Mouse (Mus musculus) adipocyte (in vitro differentiated cells): ENCODE measurements at regions not wholly inside any gene's neighbourhood (a gene's known extent, or its start where the extent isn't known, plus 50 kb on each side); places are given as distances from the start of the nearest gene placed in this dataset.

ENCODE experiments used
- DNase-seq: peaks from one replicate; pipeline ENCODE4 v3.0.0-alpha.2; 2016; ENCODE audit warnings: low spot score

DNA sequence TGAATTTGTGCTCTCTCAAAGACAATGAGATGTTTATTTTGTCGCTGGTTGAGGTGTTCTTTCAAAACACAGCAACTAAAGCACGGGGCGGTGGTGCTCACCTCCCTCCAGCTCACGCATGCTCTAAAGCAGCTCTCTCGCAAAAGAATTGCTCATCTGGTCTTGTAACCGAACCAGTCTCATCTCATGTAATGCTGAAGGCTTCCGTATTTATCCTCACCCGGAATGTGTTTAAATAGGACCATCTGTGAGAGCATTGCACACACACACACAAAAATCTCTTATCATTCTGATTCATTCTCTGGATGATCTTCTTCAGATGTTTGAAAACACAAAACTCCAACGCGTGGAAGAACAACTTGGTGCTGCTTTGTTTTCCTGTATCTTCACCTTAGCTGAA is 138.4 kb downstream of the Irs2 start:
- DNase-seq, result no peak

GRCm38 (mm10) chr8:10866696-10867395 is 141.4 kb downstream of the Irs2 start:
- no peak for DNase-seq

- no peak for DNase-seq
Measured at GRCm38 (mm10) chr8:10865941-10866513, 142.2 kb downstream of the Irs2 start.

GRCm38 (mm10) chr8:10865415-10865821 is 142.8 kb downstream of the Irs2 start:
- no peak for DNase-seq

DNA sequence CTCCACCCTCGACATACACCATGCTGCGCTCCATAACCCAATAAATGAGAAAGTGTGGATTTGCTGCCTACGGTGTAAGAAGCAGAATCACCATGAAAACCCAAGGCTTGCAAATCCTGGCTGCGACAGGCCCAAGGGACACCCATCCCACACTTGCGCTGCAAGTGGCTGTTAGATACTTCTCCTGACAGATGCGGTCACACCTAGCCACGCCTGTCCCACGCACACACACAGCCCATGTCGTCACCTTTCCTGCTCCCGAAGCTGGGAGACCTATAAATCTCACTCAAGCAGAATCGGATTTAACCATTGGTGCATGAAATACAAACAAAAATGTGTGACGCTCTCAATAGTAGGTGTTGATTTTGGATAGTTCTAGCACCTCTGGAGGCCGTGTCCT is 145.8 kb downstream of the Irs2 start:
- no peak for DNase-seq

GRCm38 (mm10) chr8:10860810-10861209 is 147.4 kb downstream of the Irs2 start:
- DNase-seq, result no peak

DNA sequence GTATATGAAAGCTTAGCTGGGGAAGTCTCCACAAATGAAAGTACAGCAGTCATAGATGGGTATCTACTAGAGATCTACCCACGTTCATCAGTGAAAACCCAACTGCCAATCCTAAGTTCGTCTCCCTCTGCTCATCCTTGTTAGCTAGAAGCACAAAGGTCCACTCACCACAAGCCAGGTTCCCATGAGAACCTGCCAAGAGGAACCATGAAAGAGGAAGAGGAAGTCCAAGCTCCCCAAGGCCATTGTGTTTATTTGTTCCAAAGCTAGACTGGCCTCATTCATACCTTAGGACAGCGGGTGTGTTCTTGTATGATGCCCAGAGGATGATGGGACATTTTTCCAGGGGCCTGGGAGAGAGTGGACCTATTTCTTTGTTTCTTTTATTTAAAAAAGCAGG is 150.4 kb downstream of the Irs2 start:
- DNase-seq, result no peak

GRCm38 (mm10) chr8:10856996-10857720 is 151.1 kb downstream of the Irs2 start:
- no peak for DNase-seq

- no peak for DNase-seq
Measured at GRCm38 (mm10) chr8:10855696-10856095, 152.6 kb downstream of the Irs2 start.

- DNase-seq, result no peak
Measured at GRCm38 (mm10) chr8:10855131-10855530, 153.1 kb downstream of the Irs2 start.

DNA sequence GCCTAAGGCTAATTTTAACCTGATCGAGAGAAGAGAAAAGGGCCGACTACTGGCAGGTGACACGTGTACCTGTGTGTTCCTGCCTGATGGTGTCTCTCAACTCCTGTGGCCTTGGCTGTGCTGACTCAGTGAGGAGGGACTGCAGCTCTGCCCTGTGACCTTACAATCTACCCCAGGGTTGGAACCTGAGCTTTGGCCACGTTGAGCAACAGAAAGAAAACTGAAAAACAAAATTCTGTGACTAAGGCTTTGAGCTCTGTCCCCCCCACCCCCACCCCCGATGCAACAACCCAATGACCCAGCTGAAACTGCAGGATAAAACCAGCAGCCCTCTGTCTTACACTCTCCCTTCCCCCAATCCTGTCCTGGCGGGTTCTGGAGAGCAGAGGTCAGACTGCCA is 153.7 kb downstream of the Irs2 start:
- peak; percentile 70 for DNase-seq

DNA sequence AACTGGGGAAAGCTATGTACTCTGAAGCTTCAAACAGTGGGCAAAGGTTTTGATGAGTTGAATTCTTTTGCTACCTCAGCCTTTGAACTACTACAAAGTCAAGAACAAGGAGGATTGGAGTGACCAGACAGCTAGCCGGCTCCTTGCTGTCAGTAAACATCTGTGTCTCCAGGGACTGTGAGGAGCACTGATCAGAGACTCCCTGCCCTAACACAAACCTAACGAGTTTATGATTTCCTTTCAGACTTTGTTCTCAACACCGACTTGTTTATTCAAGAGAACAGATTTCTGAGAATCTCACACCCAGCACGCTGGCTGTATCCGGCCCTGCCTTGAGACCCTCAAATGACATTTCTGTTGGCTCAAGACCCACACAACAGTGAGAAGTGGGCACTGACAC is 154.4 kb downstream of the Irs2 start:
- no peak for DNase-seq

DNA sequence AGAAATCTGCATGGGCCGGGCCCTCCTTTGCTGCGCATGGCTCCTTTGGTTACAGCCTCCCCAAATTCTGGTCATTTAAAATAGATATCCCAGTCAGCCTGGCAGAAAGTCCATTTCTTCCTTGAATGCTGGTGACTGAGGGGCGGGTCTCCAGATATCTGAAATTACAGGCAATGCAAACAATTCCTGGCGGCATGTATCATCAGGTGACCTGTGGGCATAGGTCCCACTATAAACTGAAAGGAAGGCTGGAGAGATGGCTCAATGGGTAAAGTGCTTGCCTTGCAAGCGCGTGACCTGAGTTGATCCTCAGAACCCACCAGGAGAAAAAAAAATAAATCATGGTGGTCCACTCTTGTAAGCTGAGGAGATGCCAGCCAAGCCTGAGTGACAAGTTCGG is 158.3 kb downstream of the Irs2 start:
- DNase-seq, result no peak

DNA sequence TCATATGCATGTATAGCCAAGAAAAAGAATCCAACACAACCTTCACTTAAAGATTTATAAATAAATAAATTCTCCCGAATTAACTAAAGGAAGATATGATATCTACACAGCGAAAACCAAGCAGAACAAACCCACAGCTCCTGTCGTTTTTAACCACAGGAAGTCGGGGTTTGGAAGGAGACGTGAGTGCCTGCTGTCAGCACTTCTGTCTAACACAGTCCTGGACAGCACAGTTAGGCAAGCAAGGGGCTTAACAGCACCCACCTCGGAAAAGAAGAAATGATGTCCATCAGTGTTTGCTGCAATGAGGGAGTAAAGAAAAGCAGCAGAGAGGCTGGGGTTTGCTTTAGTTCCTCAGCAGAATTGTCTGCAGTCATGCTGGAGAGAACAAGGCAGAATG is 162.7 kb downstream of the Irs2 start:
- DNase-seq, result no peak

- no peak for DNase-seq
Measured at GRCm38 (mm10) chr8:10840853-10841531, 167.3 kb downstream of the Irs2 start.

GRCm38 (mm10) chr8:10840044-10840443 is 168.2 kb downstream of the Irs2 start:
- no peak for DNase-seq

GRCm38 (mm10) chr8:10835054-10835453 is 173.2 kb downstream of the Irs2 start:
- DNase-seq, result no peak

- DNase-seq, result no peak
Measured at GRCm38 (mm10) chr8:10831864-10832263, 176.4 kb downstream of the Irs2 start.

DNA sequence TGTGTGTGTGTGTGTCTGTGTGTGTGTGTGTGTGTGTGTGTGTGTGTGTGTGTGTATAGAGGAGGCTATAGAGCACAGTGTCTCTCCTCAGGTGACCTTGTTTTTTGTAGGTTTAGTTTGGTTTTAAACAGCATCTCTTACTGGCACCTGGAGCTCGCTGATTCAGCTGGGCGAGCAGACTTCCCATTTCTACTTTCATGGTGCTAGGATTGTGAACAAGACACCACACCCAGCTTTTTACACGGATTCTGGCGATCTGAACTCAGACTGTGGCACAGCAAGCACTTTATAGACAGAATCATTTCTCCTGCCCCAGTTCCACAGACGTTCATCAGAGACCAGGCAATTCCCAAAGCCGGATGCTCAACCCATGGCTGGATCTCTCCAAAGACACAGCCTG is 177.0 kb downstream of the Irs2 start:
- DNase-seq, result no peak

GRCm38 (mm10) chr8:10830835-10831234 is 177.4 kb downstream of the Irs2 start:
- no peak for DNase-seq

- DNase-seq, result no peak
Measured at GRCm38 (mm10) chr8:10828580-10828979, 179.7 kb downstream of the Irs2 start.

GRCm38 (mm10) chr8:10827560-10827959 is 180.7 kb downstream of the Irs2 start:
- peak; percentile 38 for DNase-seq

GRCm38 (mm10) chr8:10825981-10826380 is 182.3 kb downstream of the Irs2 start:
- DNase-seq, result no peak
